Mouse (Mus musculus) 416B (cell line): ENCODE results near the gene Camk2n1.

Experiments used
- DNase-seq: peaks from one replicate; pipeline ENCODE4 v3.0.0; 2011; ENCODE audit warnings: low read depth

The Camk2n1 gene

GRCm38 (mm10) chr4:138447827-138448602 is 6.1 kb upstream of the Camk2n1 start:
- DNase-seq = no peak

- no peak for DNase-seq
Measured at GRCm38 (mm10) chr4:138448872-138449615, 5.1 kb upstream of the Camk2n1 start.

DNA sequence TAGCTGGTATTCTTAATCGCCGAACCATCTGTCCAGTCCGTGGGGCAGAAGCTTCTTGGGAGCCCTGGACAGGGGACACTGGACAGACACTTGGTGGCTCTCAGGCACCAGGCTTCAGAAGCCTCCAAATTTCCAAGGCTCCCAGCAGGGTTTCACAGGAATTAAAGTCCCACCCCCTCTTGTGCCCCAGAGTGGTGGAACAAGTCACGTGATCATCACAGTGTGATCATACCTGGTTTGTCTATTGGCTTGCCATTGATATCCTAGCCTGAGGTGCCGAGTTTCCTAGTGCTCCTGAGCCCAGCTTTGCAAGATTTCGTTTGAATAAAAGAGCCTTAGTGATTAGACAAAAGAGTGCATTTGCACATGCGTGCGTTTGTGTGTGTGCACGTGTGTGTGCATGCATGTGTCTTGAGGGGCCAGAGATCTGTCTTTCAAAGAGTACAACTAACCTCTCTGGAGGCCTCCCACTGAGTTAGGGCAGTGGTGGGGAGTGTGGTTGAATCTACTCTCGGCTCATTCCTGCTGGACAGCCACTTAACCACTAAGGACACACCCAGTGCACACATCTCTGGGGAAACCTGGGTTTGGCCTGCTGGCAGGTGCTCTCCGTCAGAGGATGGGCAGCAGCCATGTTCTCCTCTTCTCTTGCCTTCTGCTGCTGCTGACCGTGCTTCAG is 4.3 kb upstream of the Camk2n1 start:
- DNase-seq = no peak

- no peak for DNase-seq
Measured at GRCm38 (mm10) chr4:138452306-138453096, 1.6 kb upstream of the Camk2n1 start.

DNA sequence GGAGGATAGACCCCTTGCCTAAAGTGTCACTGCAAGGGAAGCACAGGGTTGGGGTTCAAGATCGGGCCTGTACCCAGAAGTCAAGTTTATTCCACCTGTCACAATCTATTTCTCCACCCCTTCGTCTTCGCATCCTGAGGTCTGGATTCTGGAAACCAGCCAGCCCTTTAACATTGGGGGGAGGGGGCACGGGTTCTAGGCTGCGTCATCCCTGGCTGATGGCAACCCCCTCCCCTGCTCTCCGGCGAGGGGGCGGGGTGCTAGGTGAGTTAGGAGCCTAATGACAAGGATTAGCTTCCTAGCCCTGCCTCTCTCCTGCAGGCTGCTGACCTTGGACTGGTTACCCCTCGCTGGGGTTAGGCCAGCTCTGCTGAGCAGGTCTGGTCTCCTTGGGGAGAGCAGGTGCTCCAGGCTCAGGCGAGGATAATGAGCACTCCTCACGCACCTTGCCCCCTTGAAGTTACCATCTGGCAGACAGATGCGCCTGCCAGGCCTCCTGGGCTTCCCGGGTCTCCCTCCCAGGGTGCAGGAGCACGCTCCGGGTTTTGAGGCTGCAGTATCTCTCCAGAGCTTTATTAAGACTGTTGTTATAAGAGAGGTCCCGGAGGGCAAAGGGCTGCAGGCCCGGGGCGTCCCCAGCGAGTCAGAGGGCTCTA is 889 bp upstream of the Camk2n1 start:
- no peak for DNase-seq

- DNase-seq = no peak
Measured at GRCm38 (mm10) chr4:138454571-138455140, 542 bp downstream of the Camk2n1 start.

GRCm38 (mm10) chr4:138455141-138455955 is 1.2 kb downstream of the Camk2n1 start:
- DNase-seq = no peak

DNA sequence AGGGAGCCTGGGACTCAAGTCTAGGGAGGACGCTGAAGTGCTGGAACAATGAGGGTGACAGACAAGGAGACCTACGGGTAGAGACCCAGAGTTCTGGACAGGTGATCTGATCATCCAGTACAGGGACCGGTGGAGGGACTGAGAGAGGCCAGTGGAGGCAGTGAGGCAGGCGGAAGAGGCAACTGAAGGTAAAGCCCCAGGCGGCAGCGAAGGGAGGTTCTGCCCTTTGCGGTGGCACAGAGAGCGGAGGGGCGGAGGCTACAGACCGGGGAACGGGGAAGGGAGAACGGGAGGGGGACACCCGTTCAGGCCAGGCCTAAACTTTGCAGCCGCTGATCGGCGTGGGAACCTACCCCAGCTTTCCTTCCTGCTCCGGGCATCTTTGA is 1.8 kb downstream of the Camk2n1 start:
- no peak for DNase-seq

DNA sequence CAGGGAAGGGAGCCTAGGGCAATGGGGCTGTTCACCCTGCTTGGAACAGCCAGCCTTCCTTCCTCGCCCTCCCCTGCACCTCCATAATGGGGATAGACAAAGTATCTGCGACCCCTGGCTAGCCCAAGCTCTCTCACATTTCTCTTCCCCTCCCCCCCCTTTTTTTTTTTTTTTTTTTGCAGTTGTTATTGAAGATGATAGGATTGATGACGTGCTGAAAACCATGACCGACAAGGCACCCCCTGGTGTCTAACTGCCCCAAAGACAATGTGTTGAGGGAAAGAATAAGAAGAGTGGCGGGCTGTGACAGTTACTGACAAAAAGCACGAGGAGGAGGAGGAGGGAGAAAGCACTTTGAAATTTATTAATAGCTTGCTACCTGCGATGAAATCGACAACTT is 2.4 kb downstream of the Camk2n1 start:
- no peak for DNase-seq

DNA sequence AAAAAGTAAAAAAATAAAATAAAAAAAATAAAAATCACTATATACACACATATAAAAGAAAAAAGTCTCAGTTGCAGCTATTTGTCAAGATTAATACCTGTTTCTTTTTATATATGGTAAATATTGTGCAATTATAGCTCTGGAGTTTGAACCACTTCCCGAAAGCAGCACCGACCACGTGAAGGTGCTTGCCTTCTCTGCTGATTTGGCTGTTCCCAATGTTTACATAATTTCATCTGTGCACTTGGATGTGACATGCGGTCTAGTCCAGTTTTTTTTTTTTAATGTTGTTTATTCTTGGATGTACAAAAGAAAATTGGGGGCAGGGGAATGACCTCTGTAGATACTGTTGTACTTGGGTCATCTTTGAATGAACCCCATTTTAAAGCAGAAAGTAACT is 3.0 kb downstream of the Camk2n1 start:
- no peak for DNase-seq

DNA sequence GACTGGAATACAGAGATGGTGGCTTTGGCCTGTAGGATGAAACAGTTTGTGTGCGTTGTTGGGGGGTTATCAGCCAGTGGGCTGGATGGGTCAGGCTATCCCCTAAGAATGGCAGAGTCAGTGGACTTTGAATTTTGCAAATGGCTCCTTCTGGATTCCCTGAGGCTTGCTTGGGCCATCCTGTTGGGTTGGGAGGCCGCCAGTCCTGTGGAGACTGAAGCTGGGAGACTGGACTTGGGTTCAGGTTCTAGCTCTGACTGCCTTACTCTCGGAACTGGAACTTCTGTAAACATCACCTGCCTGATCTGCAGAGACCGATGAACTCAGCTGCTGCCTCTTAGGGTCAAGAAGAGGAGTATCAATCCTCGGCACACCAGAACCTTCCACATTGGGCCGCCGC is 4.1 kb downstream of the Camk2n1 start:
- DNase-seq = no peak

DNA sequence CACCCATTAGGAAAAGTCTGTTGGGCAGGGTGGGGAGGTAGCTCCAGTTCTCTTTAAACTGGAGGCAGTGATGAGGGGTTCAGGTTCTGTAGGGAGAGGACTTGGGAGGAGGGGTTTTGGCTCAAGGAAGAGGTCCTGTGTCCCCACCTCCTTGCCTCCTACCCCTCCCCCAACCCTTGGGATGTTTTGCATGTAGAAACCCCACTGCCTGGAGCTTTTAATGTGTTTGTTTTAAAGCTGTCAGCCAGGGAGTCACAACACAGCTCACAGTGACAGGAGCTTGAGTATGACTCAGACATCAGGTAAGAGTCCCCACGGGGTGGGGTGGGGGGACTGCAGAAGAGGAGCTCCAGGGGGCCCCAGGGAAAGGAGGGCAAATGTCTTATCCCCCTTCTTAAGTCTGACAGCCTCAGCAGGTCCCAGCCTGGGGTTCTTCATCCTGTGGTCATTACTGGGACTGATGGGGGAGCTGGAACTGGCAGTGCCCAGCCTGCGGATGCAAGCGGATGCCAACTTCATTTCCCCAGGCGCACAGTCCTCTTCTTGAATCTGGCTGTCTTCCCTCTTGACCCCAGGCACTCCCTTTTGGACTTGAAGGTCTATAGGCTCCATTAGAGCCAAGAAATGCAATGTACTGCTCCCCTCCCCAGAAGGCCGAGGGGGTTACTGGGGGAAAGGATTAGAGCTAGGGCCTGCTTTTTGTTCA is 4.8 kb downstream of the Camk2n1 start:
- DNase-seq = no peak

- no peak for DNase-seq
Measured at GRCm38 (mm10) chr4:138459775-138460174, 5.7 kb downstream of the Camk2n1 start.

DNA sequence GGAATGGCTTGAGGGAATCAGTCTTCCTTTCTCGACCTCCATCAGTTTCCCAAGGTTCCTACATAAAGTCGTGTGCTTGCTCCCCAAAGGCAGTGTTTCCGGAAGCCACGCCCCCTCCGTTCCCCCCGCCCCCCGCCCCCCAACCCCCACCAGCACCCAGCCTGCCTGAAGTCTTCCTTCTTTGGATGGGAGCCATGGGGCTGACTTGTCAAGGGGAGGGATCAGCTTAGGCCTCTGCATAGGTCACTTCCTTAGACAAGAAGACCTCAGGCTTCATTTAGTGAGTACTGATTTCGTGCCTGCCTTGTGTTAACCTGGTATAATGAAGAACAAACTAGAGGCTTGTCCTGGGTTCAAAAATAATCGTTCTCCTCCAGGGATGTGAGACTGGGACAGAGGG is 6.8 kb downstream of the Camk2n1 start:
- DNase-seq = peak; percentile 40

GRCm38 (mm10) chr4:138461471-138461870 is 7.4 kb downstream of the Camk2n1 start:
- no peak for DNase-seq

DNA sequence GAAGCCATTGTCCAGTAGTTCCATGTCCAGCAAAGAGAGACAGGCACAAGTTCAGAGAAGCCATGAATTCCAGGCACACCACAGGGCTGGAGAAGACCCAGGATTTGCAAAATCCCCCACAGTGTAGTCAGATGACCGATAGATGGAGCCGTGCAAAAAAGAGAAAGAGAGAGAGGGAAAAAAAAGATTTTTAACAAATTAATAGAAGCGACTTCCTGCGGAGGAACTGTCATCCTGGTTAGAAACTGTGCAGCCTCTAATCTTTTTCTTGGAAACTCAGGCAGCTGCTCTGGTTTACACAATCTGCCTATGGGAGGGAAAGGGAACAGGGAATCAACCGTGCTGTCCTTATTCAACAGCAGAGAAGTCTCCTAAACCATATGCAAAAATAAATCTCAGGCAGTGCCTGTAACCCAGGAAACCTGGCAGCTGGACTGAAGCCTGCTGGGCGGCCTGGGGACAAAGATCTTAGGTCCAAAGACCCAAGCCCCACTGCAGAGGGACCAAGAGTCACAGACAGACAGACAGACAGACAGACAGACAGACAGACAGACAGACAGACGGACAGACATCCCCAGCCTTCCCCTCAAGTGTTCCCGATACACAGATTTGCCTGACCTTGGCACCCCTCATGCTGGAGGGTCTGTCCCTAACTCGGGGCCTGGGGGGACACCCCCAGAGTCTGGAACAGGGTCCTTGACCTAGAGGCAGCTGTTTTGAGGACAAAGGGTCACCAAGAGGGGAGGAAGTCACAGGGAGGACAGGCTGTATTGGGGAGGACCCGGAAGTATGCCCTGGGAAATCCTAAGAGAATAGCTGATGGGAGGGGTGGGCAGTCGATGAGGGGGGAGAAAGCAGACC is 9.1 kb downstream of the Camk2n1 start:
- no peak for DNase-seq

DNA sequence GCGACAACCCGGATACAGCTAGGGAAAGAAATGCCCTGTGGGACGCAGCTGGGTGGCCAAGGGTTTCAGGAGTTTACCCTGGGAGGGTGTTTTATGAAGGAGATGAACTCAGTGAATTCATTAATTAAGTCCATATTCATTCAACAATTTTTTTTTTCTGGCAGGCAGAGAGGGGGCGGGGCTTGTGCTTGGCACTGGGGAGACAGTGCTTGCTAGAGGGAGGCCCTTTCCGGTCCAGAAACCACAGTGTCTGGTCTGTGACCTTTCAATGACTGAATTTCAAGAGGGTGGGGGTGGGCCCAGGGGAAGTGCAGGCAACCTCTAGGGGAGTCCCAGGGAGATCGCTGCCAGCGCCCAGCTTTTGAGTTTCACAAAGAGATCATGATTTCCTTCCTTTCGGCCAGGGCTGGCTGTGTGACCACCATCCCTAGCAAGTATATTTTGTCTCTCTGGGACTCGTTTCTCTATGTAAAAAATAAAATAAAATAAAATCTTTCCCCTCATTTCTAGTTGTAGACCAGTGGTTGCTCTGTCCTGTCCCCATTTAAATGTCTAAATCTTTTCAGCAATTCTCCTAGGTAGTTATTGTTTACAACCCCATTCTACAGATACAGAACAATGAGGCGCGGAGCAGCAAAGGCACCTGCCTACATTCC is 9.8 kb downstream of the Camk2n1 start:
- DNase-seq = peak; percentile 96

DNA sequence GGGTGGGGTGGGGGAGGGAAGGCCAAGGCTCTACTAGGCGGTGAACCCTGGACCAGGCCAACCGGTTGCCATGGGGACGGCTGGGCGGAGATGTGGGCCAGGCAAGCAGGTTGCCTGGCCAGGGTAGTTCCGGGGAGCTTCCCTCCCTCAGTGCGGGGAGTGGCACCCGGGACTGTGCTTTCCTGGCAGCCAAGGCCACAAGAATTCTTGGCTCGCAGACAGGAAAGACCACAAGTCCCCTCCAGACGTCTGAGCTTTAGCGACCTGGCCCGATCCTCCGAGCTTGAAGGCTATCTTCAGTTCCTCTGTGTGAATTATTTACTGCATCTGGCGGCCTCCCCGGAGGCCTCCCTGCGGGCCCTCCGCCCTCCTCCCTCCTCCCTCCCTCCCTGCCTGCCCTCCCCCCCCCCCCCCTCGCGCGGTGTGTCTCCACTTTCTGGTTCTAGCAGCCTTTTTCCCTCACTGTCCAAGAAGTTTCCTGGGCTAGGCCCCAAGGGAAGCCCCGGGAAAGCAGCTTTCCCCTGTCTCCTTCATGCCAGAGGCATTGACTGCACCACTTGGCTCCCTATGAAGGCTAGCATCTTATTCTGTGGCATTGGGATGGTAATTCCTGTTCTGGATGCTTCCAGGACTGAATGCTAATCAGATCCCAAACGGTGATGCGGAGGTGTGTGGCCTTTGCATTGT is 10.7 kb downstream of the Camk2n1 start:
- peak; percentile 60 for DNase-seq
